ENCODE assay signal across 11 mouse cellular contexts in the genomic region with DNA sequence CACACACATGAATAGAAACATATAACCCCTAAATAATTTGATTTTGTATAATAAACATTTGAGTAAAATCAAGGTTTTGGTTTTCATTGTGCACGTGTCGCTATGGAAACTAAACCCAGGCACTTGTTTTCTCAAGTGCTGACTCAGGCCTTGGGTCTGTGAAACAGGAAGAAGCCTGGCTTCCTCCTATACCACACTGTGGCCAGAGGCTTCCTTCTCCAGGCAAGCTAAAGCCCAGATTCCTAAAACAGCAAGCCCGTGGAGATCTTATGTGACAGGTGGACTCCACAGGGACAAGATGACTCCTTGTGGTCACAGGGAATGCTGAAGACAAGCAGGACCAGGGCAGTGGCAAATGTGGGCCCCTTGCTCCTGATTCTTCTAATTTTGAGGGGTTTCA. TPM values are rescaled to one million over a fixed set of nuclear protein-coding genes. Genes with fewer than 3 reads are reported as not detected.
DNase-seq lines count a peak whose midpoint lies in the region; TF ChIP-seq lines count a peak whose summit lies in the region.
"Had no signal": no experiment of that assay in that cellular context is flagged by ENCODE, and none has a peak within 500 bp of the region (broad histone marks: within the 10 kb centered on the region; RNA-seq: fewer than 3 reads in every experiment).

No protein-coding gene starts in this region.

- no peaks in the 10 kb centered on the region for H3K27me3 ChIP-seq in spleen, adult 2 months (ENCODE audit: control insufficient read depth, insufficient read depth, low read length)
- H3K27me3 ChIP-seq: midbrain, embryonic 12.5 days had no signal

- H3K4me1 ChIP-seq in spleen, adult 2 months (ENCODE audit: control insufficient read depth, insufficient read depth, insufficient read length), result peaks cover 43% of the 10 kb centered on the region; the same call in 1 of the 2 replicates
- H3K4me1 ChIP-seq: midbrain, embryonic 12.5 days had no signal

- no peak overlapping the region for H3K4me3 ChIP-seq in spleen, adult 2 months (ENCODE audit: extremely low read depth, insufficient read depth, insufficient read length)
- H3K4me3 ChIP-seq: midbrain, embryonic 12.5 days had no signal

- H3K36me3 ChIP-seq in spleen, adult 2 months (ENCODE audit: control insufficient read depth, insufficient read depth, low read length), result no peaks in the 10 kb centered on the region

- H3K27ac ChIP-seq in spleen, adult 2 months (ENCODE audit: insufficient read depth, low read length), result peak overlapping the region; percentile 49
- H3K27ac ChIP-seq: hindbrain, embryonic 14.5 days; midbrain, embryonic 12.5 days had no signal

- no peak for TF ChIP-seq CTCF in spleen, adult 2 months (IDR thresholded peaks at IDR 0.05; ENCODE audit: extremely low read depth, insufficient read depth, insufficient read length, insufficient replicate concordance)

- 5% methylated on average over 3 of the region's 3 CpGs for WGBS in spleen, adult 2 months

- DNase-seq in spleen, adult 2 months (ENCODE audit: low read depth in 1 of 2, low spot score in 2 of 2), result peak; percentile 38 to 45
- no peak for DNase-seq in spleen, adult 18-20 months
- peak; percentile 46 for DNase-seq in c-Kit-positive CD71-negative TER-119-negative erythroid progenitor cells, embryonic 14.5 days (ENCODE audit: low read depth)
- DNase-seq in lung, postnatal 25 days (ENCODE audit: low spot score), result peak; percentile 43
- DNase-seq in thymus, postnatal 4 days, result peak; percentile 46
- DNase-seq in testis, postnatal 10 days (ENCODE audit: low spot score), result no peak
- DNase-seq in right cerebral cortex, adult 18-20 months, result no peak
- DNase-seq in embryo, embryonic 9.5 days (ENCODE audit: extremely low spot score), result no peak
- DNase-seq: embryo, embryonic 11 days had no signal

- TF ChIP-seq POLR2A in spleen, adult 2 months (IDR thresholded peaks at IDR 0.05; ENCODE audit: low read depth, low read length), result no peak

RNA-seq across cellular contexts. Expression of gene Bid, which starts 38.6 kb away (rescaled TPM):
- 23.6 and 24.0 TPM in 2 replicates for polyA plus RNA-seq in spleen, adult 2 months (2012; rRNA removed)

Comparison
In these comparisons a context has a peak if more than half of its experiments do, and no peak if none do; other contexts are left out.
1. DNase-seq: peak in spleen, adult 2 months (2 of 2), c-Kit-positive CD71-negative TER-119-negative erythroid progenitor cells, embryonic 14.5 days (single experiment), lung, postnatal 25 days (single experiment) and thymus, postnatal 4 days (single experiment); none in spleen, adult 18-20 months (0 of 2), testis, postnatal 10 days (single experiment), right cerebral cortex, adult 18-20 months (single experiment) and embryo, embryonic 9.5 days (single experiment).